Mouse (Mus musculus): ENCODE data around the gene Dnmbp.
"Not testable (repeated sequence)": the region's sequence is repeated elsewhere in the genome, so short reads cannot be mapped to it uniquely, and the experiment has no call there.

The Dnmbp gene

DNA sequence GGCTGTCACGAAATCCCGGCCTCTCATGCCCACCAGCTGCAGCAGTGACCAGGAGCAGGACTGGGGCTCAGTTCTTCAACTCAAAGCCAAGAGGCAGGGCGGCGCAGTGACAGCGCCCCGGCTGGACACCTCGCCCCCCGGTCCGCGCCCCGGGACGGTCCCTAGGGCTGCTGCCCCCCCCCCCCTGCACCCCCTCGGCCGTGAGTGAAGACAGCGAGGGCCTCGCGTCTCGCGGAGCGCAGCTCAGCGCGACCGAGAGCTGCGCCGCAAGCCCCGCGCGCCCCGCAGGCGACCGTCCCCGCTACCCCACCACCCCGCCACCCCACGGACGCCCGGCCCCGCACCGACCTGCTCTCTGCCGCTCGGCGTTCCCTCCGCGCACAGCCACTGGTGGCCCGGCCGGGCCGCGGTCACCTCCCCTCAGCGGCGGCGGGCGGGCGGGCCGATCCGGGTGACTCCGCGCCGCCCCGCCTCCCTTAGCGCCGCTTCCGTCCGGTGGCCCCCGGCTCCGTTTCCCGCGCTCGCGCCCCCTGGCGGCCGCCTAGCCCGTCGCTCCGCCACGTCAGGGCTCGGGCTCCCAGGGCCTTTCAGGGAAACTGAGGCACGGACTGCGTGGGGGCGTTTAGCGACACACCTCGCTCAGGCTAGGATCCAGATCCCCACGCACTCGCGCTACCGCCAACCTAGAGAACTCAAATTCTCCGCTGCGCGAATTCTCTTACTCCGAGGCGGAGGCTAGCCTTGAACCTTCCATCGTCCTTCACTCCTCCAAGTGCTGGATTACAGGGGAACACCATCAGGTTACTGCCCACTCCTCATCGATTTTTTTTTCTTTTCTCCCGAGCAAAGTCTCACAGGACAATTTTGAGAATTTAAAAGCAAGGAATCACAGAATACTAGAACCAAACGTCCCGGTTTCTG, at the start of gene Dnmbp:
TSS of gene Dnmbp (minus strand) at position 423 of the 921 bp plus-strand sequence.
- peak; percentile 87 to 89 for DNase-seq

DNA sequence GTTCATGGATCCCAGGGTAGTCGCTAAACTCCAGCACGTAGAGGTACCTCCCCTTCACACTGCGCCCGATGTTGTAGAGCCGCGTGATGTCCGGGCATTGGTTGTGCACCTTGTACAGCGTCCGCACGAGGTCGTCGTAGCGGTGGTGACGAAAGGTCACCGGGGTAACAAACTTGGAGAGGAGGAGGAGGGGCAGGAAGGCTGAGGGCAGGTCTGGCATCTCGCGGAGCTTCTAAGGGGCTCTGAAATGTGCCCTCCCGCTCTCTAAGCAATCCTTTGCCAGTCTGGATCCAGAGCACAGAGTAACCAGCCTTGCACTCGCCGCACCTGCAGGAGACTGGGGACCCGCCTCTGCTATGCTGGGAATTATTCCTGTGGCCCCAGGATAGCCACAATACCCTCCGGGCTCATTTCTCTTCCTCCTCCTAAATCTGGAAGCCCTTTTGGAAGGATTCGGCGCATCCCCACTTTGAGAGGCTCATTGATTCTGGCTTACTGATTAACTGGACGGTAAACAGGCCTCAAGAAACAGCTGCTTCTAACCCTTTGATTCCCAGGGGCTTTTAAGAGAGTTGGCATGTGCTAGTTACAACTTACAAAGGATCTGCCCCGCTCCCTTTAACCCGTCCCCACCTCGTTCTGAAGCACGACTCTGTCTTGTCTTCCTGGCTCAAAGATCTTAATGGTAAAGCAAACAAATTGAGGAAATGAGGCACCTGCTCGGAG, 46.2 kb upstream of the Dnmbp start, which contains the start of gene Cpn1:
TSS of gene Cpn1 (minus strand) at position 488 of the 726 bp plus-strand sequence.
- no peak for DNase-seq

DNA sequence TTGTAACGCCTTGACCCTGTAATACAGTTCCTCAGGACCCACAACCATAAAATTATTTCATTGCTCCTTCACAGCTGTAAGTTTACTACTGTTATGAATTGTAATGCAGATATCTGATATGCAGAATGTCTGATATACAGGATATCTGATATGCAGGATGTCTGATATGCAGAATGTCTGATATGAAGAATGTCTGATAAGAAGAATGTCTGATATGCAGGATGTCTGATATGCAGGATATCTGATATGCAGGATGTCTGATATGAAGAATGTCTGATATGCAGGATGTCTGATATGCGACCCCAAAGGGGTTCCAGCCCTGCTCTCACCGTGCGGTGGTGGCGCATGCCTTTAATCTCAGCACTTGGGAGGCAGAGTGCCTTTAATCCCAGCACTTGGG, 42.0 kb upstream of the Dnmbp start:
- no peak for DNase-seq

DNA sequence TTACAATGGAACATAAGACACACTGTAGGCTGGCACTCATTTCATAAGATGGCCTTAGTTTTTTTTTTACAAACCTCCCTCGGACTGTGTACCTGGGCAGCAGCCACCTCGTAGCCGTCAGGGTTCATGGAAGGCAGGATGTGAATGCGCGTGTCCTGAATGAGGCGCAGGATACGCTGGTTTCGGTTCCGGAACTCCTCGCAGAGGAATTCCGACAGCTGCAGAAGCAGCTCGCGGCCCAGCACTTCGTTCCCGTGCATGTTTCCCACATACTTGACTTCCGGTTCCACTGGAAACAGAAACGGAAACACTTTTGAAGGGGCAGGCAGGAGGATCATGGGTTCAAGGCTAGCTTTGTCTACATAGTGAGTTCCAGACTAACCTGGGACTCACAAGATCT, 40.7 kb upstream of the Dnmbp start:
- no peak for DNase-seq

DNA sequence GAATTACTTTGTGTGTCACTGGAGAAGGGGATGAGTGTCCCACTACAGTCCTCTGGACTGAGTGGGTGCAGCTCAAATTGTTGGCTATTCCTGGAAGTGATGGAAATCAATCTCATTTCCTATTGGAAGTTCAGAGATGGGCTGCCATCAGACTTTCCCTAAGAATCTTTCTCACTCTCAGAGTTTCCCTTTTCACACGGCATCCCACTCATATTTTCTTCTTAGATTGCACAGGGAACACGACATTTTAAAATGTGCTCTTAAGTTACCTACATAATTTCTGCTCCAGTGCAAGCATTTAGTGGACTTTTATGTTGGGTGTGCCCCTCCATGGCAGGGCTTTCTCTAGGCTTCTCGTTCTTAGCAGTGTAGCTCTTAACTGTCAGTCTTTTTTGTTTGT, 37.8 kb upstream of the Dnmbp start:
- no peak for DNase-seq

DNA sequence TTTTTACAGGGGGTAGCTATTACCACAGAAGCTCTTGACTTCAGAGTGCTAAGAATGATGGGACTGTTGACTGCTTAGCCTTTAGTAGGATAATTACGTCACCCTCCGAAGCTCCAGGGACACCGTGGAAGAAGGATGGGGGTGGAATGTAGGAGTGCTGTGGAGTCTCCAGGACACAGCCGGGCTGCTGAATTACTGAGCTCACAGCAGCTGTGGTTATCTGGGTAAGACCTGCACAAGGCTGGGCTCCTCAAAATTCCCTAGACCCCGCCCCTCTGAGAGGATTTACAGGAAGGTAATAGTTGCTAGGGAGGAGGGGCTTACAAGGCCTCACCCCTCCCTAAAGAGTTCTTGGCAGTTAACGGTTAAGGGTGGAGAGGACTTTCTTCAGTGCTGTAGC, 36.7 kb upstream of the Dnmbp start:
- no peak for DNase-seq

DNA sequence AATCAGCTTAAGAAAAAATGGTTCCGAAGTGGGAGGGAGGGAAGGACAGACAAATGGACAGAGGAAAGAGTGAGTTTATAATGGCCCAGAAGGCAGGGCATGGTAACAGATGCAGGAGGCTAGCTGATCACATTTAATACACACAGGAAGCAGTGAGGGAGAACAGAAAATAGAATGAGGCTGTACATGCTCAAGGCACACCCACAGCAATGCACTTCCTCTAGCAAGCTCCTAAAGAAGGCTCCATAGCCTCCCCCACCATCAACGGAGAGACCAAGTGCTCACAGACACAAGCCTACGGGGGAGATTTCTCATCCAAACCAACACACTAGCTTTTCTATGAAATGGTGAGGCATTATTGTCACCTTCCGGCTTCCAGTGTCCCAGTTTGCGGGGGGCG, 34.2 kb upstream of the Dnmbp start:
- DNase-seq, result no peak

DNA sequence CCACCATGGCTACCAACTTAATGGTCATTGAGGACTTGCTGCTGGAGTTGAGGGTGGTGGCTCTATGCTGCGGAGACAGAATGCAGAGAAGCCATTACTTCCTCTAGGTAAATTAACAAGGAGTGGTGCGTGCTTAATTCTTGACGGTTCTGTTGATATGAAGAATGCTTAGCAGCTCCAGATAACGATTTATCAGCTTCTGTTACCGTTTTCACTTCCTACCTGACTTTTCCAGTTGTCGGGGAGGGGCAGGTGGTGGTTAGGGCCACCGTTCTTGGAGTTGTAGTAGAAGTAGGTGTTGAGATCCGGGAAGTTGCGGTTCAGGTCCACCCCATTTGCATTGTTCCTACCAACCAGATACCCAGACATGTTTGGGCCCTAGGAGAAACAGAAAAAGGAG, 33.7 kb upstream of the Dnmbp start:
- no peak for DNase-seq

DNA sequence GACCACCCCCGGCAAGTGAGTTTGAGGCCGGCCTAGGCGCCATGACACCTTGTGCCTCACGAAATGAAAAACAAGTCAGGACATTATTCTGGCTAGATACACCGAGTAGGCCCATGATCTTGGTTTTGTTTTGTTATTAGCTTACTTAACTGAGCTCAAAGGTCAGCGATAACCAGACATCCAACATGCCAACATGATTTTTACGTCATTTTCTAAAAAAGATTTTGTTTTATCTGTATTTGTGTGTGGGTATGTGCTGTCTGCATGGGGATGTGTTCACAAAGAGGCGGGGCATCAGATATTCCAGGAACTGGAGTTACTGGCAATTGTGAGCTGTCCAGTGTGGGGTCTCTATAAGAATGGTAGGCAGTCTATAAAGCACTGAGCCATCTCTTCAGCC, 32.1 kb upstream of the Dnmbp start:
- no peak for DNase-seq

DNA sequence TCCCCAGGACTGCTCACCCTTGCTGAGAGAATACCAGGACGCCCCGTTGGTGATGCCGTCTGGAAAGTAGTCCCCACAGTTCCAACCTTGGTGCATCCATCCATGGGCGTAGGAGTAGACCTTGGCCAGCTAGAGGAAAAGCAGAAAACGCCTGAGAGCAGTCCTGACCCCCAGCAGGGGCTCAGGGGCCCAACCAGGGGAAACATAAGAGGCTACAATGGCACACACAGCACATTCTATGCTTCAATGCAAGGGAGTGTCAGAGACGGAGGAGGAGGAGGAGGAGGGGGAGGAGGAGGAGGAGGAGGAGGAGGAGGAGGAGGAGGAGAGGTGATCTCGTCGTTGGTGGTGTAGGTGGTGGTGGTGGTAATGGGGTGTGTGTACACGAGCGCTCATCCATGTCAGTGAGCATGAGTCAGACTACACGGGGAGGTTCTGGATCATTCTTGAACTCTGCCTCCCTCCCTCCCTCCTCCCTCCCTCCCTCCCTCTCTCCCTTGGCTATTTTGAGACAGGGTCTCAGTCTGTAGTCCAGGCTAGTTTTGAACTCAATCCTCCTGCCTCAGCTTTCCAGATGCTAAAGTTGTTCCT, 28.5 kb upstream of the Dnmbp start:
- no peak for DNase-seq

DNA sequence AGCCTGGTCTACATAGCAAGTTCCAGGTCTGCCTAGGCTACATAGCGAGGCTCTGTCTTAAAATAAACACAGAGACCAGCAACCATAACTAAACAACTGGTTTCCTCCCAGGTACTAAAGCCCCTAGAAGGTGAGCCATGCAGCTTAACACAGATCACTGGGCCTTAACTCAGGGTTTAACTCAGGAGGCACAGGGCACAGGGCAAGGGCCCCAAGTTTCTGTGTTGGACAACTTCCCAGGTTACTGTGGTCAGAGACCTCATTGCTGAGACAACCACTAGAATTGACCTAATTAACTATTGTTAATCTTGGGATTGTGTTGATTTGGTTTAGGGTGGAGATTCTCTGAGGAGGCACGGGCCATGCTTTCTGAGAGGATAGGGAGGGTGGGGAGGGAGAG, 26.5 kb upstream of the Dnmbp start:
- DNase-seq, result no peak

DNA sequence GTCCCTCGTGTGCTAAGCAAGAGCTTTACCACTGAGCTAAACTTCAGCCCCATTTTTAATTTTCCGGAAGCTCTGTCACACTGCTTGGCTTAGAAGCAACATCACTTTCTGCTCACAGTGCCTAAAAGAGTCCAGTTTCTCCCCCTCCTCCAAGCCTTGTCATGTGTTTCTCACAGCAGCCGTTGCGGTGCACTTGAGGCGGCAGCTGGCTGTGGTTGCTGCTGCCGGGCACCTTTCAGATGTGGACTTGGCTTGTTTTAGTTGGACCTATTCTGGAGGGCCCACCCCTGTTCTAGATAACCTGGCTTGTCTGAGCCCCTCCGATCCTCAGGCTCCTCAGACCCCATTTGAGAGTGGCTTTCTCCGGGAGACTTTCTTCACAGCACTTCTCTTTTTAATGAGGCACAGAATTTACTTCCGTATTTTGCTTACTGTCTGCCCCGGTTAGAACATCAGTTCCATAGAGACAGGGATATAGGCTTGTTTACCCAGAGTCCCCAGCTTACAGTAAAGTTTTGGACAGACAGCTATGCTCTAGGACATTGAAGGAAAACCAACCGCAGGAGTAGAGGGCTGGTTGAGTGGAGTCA, 25.6 kb upstream of the Dnmbp start:
- DNase-seq, result peak; percentile 49 to 55

DNA sequence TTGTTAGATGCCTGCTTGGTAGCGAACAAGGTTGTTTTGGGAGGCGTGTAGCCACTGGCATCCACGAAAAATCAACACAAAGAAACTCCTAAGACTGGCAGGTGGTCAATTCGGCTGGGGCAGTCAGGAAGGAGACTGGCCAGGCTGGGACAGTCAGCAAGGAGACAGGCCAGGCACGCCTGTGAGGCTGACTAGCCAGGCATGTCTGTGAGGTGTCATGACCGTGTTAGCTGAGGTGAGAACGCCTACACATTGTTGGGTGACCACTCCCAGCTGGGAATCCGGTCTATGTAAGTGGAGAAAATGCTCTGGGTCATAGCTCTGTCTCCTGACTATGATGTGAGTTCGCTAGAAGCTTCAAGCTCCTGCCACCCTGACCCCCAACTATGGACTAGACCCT, 22.8 kb upstream of the Dnmbp start:
- DNase-seq, result no peak

DNA sequence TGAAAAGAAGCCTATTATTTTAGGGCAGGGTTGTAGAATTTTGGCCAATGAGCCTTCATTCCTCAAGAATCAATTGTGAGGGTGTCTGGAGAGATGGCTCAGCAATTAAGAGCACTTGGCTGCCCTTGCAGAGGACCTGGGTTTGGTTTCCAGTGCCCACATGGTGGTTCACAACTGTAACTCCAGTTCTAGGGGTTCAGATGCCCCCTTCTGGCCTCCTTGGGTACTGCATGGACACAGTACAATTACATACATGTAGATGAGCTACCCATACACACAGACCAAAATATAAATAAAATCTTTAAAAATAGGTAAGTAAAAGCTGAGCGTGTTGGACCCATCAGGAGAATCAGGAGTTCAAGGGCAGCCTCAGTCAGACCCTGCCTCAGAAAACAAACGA, 21.2 kb upstream of the Dnmbp start:
- peak; percentile 54 to 60 for DNase-seq

DNA sequence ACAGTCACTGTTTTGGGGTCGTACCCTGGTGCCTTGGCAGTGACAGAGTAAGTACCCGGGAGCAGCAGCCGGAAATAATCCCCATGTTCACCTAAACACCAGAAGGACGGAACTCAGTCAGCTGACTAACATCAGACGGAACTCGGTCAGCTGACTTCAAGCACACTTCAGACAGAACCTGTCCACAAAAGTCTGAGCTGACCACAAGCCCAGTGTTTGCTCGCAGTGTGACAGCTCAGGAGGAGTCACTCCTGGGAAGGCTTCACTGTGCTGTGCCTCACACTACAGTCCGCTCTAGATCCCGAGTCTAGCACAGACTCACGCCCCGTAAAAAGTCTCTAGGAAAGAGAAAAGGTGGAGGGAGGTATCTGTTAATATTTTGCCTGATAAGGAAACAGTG, 20.0 kb upstream of the Dnmbp start:
- DNase-seq, result no peak

DNA sequence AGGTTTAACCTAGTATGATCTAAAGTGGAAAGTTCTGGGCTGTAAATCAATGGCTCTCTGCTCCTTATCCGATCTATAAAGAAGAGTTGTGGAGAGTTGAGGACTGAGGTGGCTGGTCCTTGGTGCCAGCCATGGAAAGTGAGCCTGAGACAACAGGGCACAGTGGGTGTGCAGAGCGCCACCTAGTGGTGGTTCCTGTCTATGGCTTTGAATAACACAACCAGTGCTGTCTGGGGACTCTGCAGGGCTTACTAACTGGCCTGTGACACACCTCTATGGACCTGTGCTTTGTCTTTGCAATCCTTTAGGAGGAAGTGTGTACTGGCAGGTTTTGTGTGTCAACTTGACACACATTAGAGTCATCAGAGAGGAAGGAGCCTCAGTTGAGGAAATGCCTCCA, 19.2 kb upstream of the Dnmbp start:
- DNase-seq, result peak; percentile 75 to 77

DNA sequence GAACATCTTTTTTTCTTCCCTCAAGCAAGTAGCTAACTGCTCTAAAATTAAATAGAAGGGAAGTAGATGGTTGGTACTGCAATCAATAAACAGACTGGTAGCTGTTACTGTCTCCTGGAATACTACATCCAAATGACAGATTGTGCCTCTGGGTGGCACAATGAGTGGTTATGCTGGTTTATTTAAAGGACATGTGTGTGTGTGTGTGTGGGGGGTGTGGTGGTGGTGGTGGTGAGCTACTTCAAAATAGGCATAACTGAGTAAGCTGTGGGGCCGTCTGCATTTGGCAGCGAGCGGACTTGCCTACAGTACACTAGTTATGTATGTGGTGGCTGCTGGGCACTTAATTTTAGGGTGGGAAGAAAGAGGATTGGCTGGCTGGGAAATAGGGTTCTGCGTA, 17.9 kb upstream of the Dnmbp start:
- DNase-seq, result no peak

DNA sequence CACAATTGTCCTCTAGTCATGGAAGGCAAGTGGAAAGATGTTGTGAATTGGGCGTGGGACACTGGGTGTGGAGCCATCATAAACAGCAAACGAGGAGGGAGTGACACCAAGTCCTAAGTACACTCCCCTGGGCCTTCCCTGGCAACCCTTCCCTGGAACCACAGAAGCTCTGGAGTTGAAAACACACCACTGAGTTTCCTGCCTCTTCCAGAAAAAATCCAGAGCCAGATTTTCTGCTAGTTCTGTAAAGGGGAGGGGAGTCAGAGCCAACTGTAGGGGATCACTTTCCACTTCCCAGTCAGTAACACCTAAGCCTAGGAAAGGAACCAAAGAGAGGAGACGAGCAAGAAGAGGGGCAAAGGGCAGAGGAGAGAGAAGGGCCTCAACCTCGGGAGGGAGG, 17.4 kb upstream of the Dnmbp start:
- DNase-seq, result no peak

DNA sequence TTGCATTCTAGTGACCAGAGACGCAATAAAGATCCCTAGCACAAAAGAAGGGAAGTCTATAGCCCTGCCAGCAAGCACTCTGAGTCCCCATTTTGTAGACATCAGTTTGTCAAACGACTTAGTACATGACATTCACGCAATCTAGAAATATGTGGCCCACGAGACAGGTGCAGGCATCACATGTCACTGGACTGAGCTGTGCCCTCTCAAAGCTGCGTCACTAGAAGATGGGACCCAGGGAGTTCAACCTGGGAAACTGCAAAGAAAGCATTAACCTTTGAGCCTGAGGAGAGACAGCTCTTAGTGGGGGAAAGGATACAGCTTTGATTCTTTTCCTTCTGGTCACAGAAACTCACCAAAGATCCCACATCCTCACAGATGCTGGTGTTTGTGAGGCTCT, 15.3 kb upstream of the Dnmbp start:
- no peak for DNase-seq

DNA sequence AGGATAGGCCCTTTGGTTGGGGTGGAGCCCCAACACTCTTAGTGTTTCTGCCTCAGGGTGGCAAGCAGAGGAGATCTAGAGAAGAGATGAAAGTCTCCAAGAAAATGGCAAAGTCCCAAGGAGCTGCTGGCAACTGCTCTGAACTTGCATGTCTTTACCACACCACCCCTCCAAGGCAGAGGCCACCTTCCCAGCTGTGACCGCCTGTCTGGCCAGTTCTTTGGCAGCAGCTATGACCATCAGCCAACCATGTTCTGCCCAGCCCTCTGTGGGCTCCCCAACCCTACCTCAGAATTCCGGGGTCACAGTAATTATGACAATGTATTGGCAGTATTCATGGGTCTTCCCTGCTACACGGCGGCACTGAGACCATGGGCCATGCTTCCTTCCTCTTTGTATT, 14.9 kb upstream of the Dnmbp start:
- no peak for DNase-seq

DNA sequence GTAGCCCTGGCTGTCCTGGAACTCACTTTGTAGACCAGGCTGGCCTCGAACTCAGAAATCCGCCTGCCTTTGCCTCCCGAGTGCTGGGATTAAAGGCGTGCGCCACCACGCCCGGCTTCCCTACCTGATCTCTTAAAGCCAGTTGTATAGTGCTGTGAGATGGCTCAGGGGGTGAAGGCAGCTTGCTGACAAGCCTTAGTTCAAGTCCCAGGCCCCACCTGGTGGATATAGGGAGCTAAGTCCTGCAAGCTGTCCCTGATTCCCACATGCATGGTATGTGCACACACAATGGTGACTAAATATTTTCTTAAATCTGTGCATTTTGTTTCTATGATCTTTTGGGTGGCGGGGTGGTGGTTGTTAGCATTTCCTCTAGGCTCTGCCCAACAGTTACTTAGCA, 12.9 kb upstream of the Dnmbp start:
- DNase-seq, result not testable (repeated sequence)

DNA sequence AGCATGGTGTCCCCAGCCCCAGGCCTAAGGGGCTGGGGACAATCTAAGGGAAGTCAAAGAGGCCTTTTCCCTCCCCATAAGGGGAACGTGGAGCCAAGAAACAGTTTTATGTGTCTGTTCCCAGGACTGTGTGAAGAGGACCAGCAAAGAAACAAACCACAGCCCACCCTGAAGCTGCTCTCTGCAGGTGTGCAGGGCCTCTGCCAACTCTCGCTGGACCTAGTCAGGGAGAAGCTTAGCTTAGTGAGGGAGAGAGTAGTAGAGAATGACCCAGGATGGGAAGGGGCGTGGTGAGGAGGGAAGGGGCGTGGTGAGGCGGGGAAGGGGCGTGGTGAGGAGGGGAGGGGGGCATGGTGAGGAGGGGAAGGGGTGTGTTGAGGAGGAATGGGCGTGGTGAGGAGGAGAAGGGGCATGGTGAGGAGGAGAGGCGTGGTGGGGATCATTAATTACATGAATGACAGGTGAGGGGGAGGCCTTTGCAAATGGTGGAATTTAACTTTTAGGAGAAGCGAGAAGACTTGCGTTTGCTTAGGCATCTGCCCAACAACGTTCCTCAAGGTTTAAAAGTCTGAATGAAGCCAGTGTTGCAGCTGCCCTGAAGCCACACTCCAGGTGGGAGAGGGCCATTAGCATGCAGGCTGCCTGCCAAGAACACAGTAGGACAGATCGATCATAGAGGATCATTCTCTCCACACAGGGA, 9.3 kb upstream of the Dnmbp start:
- DNase-seq, result no peak

DNA sequence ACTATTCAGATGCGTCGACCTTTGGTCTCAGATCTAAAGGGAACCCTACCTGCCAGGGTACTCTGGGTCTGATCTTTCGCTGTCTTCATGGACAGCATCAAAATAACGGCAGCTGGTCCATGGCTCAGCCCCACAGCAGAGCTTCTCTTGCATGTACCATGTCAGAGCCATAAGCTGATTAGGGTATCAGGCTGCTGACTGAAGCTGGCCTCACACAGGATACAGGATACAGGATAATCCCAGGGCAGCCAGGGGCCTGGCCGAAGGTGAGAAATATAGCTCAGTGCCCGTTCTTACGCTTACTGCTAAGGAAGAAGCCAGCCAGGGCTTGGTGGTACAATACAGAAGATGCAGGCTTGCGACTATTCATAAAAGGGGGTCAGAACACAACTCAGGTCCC, 4.6 kb upstream of the Dnmbp start:
- DNase-seq, result no peak

Data from B cell, adult 2 months (primary cell).